Mouse (Mus musculus): ENCODE measurements around the gene Agr2. TPM values are rescaled to one million over a fixed set of nuclear protein-coding genes. Genes with fewer than 3 reads are reported as not detected.
A peak's percentile ranks its signal among the peaks of the same experiment; 100 is the strongest.

Agr2 gene
- not detected in 2 replicates for polyA plus RNA-seq (2014; fragmentation: Nextera tagmentation; extraction: Ambion mirVana)

DNA sequence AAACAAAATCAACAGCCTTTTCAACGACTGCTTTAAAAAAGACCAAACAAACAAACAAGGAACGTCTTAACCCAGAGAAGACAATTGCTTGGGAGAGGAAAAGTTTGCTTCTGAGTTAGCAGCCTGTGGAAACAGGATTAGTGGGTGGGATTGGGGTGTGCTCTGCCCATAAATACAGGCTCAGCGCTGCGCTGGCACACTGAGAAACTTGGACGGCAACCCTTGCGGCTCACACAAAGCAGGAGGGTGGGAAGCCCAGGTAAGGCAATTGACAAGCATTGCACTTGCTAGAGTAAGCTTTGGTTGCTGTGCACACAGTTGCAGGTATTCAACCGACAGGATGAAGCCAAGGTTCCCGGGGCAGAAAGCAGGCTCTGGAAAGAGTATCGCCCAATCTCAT lies at the start of gene Agr2:
TSS of gene Agr2 (plus strand) at position 197 of the 400 bp plus-strand sequence.
- no peaks in the 10 kb centered on the region for H3K27me3 ChIP-seq (ENCODE audit: control insufficient read depth, insufficient read depth, low read length)
- no peak within 1 kb of the TSS for H3K4me2 ChIP-seq (ENCODE audit: low read length)
- 39% methylated on average over 9 of the region's 9 CpGs for WGBS
- H3K4me1 ChIP-seq (ENCODE audit: control insufficient read depth, insufficient read depth, low read length), result peaks cover 5% of the 10 kb centered on the region; the same call in 1 of the 2 replicates
- no peaks in the 10 kb centered on the region for H3K9me3 ChIP-seq (ENCODE audit: control insufficient read depth, low read length)
- ATAC-seq (ENCODE audit: low FRiP score, low TSS enrichment) (no peak), DNase-seq (no peak)
- no peak within 1 kb of the TSS for H3K4me3 ChIP-seq (replicated peaks; ENCODE audit: low read depth, low read length)
- no peak within 1 kb of the TSS for H3K27ac ChIP-seq (replicated peaks; ENCODE audit: low read depth, low read length)
- H3K9ac ChIP-seq (replicated peaks; ENCODE audit: low read length), result no peak within 1 kb of the TSS
- H3K36me3 ChIP-seq (ENCODE audit: control insufficient read depth, insufficient read depth, low read length), result no peaks in the 10 kb centered on the region

DNA sequence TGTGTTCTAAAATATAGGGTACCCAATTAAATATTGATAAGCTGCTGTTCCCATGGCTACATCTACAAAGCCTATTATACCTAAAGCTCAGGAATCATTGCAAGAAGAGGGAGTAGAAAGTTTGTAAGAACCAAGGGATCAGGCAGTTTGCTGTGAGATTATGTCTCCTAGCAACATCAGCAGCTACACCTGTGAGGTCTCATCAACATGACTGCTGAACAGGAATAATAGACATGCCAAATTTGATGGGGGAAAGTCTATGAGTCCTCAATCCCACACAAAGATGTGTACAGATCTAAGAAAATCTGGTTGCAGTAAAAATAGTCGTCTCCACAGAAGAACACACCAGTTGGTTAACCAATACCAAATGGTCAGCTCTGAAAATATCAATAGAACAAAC lies 41.0 kb upstream of the Agr2 start:
- peak; percentile 3 for DNase-seq
- 25% methylated on average over 1 of the region's 1 CpGs for WGBS

DNA sequence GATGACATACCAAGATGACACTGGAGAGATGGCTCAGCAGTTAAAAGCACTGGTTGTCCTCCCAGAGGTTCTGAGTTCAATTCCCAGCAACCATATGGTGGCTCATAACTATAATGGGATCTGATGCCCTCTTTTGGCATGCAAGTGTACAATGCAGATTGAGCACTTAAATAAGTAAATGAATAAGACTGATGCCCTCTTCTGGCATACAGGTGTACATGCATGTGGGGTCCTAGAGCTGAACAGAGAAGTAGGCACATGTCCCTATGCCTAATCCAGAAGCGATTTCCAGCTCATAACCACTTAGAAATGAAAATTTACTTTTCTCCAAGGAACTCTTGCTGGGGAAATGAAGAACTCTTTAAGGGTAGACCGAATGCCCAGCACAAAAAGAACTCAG lies 35.5 kb upstream of the Agr2 start:
- 76% methylated on average over 2 of the region's 2 CpGs for WGBS
- Histone ChIP-seq H3K27me3 (ENCODE audit: control insufficient read depth, insufficient read depth, low read length) (no peaks in the 10 kb centered on the region), H3K36me3 (ENCODE audit: control insufficient read depth, insufficient read depth, low read length) (no peaks in the 10 kb centered on the region), H3K4me2 (ENCODE audit: low read length) (no peak overlapping the region), H3K4me3 (replicated peaks; ENCODE audit: low read depth, low read length) (no peak overlapping the region), H3K27ac (replicated peaks; ENCODE audit: low read depth, low read length) (no peak overlapping the region), H3K9me3 (ENCODE audit: control insufficient read depth, low read length) (no peaks in the 10 kb centered on the region), H3K9ac (replicated peaks; ENCODE audit: low read length) (no peak overlapping the region), H3K4me1 (ENCODE audit: control insufficient read depth, insufficient read depth, low read length) (no peaks in the 10 kb centered on the region)
- ATAC-seq (ENCODE audit: low FRiP score, low TSS enrichment), result no peak
- DNase-seq, result no peak

More for the DNA sequence above, 41.0 kb upstream of the Agr2 start:
- Histone ChIP-seq H3K4me1 (ENCODE audit: control insufficient read depth, insufficient read depth, low read length) (no peaks in the 10 kb centered on the region), H3K4me3 (replicated peaks; ENCODE audit: low read depth, low read length) (no peak overlapping the region), H3K9ac (replicated peaks; ENCODE audit: low read length) (no peak overlapping the region), H3K27ac (replicated peaks; ENCODE audit: low read depth, low read length) (no peak overlapping the region), H3K36me3 (ENCODE audit: control insufficient read depth, insufficient read depth, low read length) (no peaks in the 10 kb centered on the region), H3K27me3 (ENCODE audit: control insufficient read depth, insufficient read depth, low read length) (no peaks in the 10 kb centered on the region), H3K9me3 (ENCODE audit: control insufficient read depth, low read length) (no peaks in the 10 kb centered on the region), H3K4me2 (ENCODE audit: low read length) (no peak overlapping the region)
- no peak for ATAC-seq (ENCODE audit: low FRiP score, low TSS enrichment)

DNA sequence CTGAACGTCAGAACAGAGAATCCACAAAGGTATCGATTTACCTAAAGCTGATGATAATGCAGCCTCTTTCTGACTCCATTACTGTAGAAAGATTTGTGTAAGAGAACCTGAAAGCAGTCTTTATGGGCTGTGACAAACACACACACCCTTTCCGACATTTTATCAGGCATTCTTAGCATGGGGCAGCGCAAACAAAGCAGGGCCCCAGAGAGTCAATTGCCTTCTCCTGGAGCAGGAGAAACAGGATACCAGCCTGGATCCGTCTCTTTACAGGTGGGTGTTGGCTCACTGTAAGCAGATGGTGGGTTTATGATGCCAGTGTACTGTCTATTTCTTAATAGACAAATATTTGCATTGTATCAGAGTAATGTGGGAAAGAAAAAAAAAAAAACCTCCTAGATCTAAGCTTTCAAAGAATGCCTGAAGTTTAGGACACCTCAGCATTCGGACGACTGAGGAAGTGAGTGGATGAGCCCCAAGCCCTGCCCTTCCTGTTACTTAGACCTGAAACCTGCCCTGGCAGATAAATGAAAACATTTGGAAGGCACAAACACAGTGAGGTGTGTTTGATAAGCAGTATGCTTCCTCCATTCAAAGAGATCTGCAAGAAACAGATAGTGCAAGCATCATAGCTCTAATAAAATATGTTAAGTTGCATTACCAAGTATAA lies 26.5 kb upstream of the Agr2 start:
- DNase-seq, result no peak
- no peak overlapping the region for H3K4me2 ChIP-seq (ENCODE audit: low read length)
- H3K4me3 ChIP-seq (replicated peaks; ENCODE audit: low read depth, low read length), result no peak overlapping the region
- no peaks in the 10 kb centered on the region for H3K4me1 ChIP-seq (ENCODE audit: control insufficient read depth, insufficient read depth, low read length)
- H3K27ac ChIP-seq (replicated peaks; ENCODE audit: low read depth, low read length), result no peak overlapping the region
- WGBS, result 74% methylated on average over 7 of the region's 7 CpGs
- no peaks in the 10 kb centered on the region for H3K36me3 ChIP-seq (ENCODE audit: control insufficient read depth, insufficient read depth, low read length)
- no peak overlapping the region for H3K9ac ChIP-seq (replicated peaks; ENCODE audit: low read length)
- ATAC-seq (ENCODE audit: low FRiP score, low TSS enrichment), result no peak
- no peaks in the 10 kb centered on the region for H3K9me3 ChIP-seq (ENCODE audit: control insufficient read depth, low read length)
- no peaks in the 10 kb centered on the region for H3K27me3 ChIP-seq (ENCODE audit: control insufficient read depth, insufficient read depth, low read length)

DNA sequence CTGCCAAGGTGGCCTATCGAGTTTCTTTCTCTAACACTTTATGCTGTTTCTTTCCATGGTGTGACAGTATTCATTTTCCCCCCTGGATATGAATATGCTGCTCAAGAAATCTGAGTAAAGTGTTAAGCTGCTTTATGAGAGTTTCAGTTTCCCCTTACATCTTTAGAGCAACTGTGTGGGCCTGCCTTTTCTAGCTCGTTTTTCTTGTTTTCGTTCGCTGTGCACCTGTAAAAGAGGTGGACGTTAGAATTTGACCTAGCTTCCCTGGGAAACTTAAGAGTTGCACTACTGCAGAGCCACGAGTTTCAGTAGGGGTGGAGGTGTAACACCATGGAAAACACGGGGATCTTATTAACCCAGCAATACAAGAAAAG lies 26.0 kb upstream of the Agr2 start:
- H3K4me1 ChIP-seq (ENCODE audit: control insufficient read depth, insufficient read depth, low read length), result no peaks in the 10 kb centered on the region
- H3K9ac ChIP-seq (replicated peaks; ENCODE audit: low read length), result no peak overlapping the region
- H3K4me2 ChIP-seq (ENCODE audit: low read length), result no peak overlapping the region
- H3K27ac ChIP-seq (replicated peaks; ENCODE audit: low read depth, low read length), result no peak overlapping the region
- no peaks in the 10 kb centered on the region for H3K36me3 ChIP-seq (ENCODE audit: control insufficient read depth, insufficient read depth, low read length)
- ATAC-seq (ENCODE audit: low FRiP score, low TSS enrichment) (no peak), DNase-seq (no peak)
- no peaks in the 10 kb centered on the region for H3K9me3 ChIP-seq (ENCODE audit: control insufficient read depth, low read length)
- WGBS, result 82% methylated on average over 7 of the region's 7 CpGs
- H3K4me3 ChIP-seq (replicated peaks; ENCODE audit: low read depth, low read length), result no peak overlapping the region
- no peaks in the 10 kb centered on the region for H3K27me3 ChIP-seq (ENCODE audit: control insufficient read depth, insufficient read depth, low read length)

DNA sequence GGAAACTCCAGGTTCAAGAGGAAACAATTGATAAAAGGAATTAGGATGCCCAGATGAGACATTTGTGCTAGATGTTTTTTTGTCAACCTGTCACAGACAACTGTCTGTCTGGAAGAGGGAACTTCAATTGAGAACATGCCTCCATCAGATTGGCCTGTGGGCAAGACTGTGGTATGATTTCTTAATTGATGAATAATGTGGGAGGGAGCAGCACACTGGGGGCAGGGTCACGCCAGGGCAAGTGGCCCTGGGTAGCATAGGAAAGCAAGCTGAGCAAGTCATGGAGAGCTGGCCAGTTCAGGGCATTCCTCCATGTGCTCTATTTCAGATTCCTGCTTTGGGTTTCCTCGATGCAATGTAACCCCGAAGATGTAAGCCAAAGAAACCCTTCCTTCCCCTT lies 16.8 kb upstream of the Agr2 start:
- Histone ChIP-seq H3K36me3 (ENCODE audit: control insufficient read depth, insufficient read depth, low read length) (no peaks in the 10 kb centered on the region), H3K4me2 (ENCODE audit: low read length) (no peak overlapping the region), H3K4me3 (replicated peaks; ENCODE audit: low read depth, low read length) (no peak overlapping the region), H3K4me1 (ENCODE audit: control insufficient read depth, insufficient read depth, low read length) (no peaks in the 10 kb centered on the region), H3K9me3 (ENCODE audit: control insufficient read depth, low read length) (no peaks in the 10 kb centered on the region), H3K27me3 (ENCODE audit: control insufficient read depth, insufficient read depth, low read length) (no peaks in the 10 kb centered on the region), H3K27ac (replicated peaks; ENCODE audit: low read depth, low read length) (no peak overlapping the region), H3K9ac (replicated peaks; ENCODE audit: low read length) (no peak overlapping the region)
- DNase-seq (no peak), ATAC-seq (ENCODE audit: low FRiP score, low TSS enrichment) (no peak)
- 83% methylated on average over 3 of the region's 3 CpGs for WGBS

DNA sequence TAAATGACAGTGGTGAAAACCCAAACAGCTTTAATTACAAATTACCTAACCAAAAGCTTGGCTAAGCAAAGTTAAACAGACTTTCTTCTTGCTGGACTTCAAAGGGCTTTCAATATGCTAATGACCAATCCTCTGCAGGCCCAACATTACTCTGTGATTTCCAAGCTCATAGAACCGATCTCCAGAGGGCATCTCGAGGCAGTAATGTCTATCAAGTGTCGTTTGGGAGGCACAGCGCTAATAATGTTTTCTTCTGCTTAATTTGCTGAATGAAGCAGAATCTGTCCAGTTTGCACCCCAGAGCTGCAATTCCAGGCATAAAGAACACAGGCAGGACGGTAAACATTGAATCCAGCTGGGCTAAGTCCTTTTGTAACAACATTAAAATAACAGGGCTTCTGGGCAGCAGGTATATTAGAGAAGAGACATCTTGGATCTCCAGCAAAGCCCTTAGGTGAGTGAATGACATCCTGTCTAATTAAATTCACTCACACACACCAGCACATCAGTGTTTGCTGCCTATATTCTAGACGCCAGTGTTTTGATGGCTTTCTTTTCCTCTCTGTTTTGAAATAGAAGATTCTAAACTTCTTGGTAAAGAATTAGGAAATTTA lies 15.0 kb upstream of the Agr2 start:
- Histone ChIP-seq H3K4me3 (replicated peaks; ENCODE audit: low read depth, low read length) (no peak overlapping the region), H3K27ac (replicated peaks; ENCODE audit: low read depth, low read length) (no peak overlapping the region), H3K4me2 (ENCODE audit: low read length) (no peak overlapping the region), H3K27me3 (ENCODE audit: control insufficient read depth, insufficient read depth, low read length) (no peaks in the 10 kb centered on the region), H3K4me1 (ENCODE audit: control insufficient read depth, insufficient read depth, low read length) (0 out of 2 replicates have a peak, but pooled peaks cover 7% of the 10 kb centered on the region), H3K9ac (replicated peaks; ENCODE audit: low read length) (no peak overlapping the region), H3K36me3 (ENCODE audit: control insufficient read depth, insufficient read depth, low read length) (no peaks in the 10 kb centered on the region), H3K9me3 (ENCODE audit: control insufficient read depth, low read length) (no peaks in the 10 kb centered on the region)
- 24% methylated on average over 6 of the region's 6 CpGs for WGBS
- peak; percentile 45 for DNase-seq
- ATAC-seq (ENCODE audit: low FRiP score, low TSS enrichment), result peak; percentile 48; the same call in 1 of the 2 replicates

DNA sequence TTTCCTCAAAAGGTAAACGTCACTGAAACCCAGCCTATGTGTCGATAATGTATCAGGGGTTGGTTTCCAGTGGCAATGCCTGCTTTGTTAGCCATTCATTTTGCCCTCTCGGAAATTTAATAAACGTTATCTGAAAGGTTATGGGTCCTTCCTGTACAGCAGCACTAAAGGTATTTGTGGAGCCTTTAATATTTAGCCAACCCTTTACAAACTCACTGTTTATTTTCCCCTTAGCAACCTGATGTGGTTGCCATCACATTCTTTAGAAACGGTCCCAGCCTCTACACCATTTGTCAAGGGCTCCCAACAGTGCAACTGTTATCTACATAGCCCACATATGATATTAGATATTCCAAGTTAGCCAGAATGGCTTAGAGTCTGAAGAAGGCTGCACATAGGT lies 13.1 kb upstream of the Agr2 start:
- H3K27me3 ChIP-seq (ENCODE audit: control insufficient read depth, insufficient read depth, low read length), result no peaks in the 10 kb centered on the region
- ATAC-seq (ENCODE audit: low FRiP score, low TSS enrichment) (no peak), DNase-seq (no peak)
- H3K36me3 ChIP-seq (ENCODE audit: control insufficient read depth, insufficient read depth, low read length), result no peaks in the 10 kb centered on the region
- H3K4me1 ChIP-seq (ENCODE audit: control insufficient read depth, insufficient read depth, low read length), result 0 out of 2 replicates have a peak, but pooled peaks cover 10% of the 10 kb centered on the region
- H3K9ac ChIP-seq (replicated peaks; ENCODE audit: low read length), result no peak overlapping the region
- H3K4me2 ChIP-seq (ENCODE audit: low read length), result no peak overlapping the region
- no peaks in the 10 kb centered on the region for H3K9me3 ChIP-seq (ENCODE audit: control insufficient read depth, low read length)
- H3K4me3 ChIP-seq (replicated peaks; ENCODE audit: low read depth, low read length), result no peak overlapping the region
- WGBS, result 90% methylated on average over 5 of the region's 5 CpGs
- H3K27ac ChIP-seq (replicated peaks; ENCODE audit: low read depth, low read length), result no peak overlapping the region

Data from midbrain, embryonic 14.5 days (tissue).